Mouse (Mus musculus) forebrain, embryonic 10.5 days (tissue): ENCODE results near the gene Gm11037. TPM values are rescaled to one million over a fixed set of nuclear protein-coding genes. Genes with fewer than 3 reads are reported as not detected.

ENCODE experiments used
- DNase-seq: peaks from one replicate; pipeline ENCODE4 v3.0.0-alpha.2; 2017; ENCODE audit warnings: low spot score; ENCODE audit errors: extremely low spot score
- H3K27ac ChIP-seq: fragments of 300-500 bp; sonication (generic); 2 replicates; pipeline ENCODE4 v1.5.1; 2016; ENCODE audit warnings: mild to moderate bottlenecking
- H3K27me3 ChIP-seq: fragments of 300-500 bp; sonication (generic); 2 replicates; pipeline ENCODE4 v1.6.1; 2016; ENCODE audit warnings: mild to moderate bottlenecking; ENCODE audit not compliant: poor library complexity, severe bottlenecking
- H3K36me3 ChIP-seq: fragments of 300-500 bp; sonication (generic); replicated peaks from 2 replicates; pipeline ENCODE4 v1.6.1; 2016; ENCODE audit warnings: mild to moderate bottlenecking, moderate library complexity
- H3K4me1 ChIP-seq: fragments of 300-500 bp; sonication (generic); 2 replicates; pipeline ENCODE4 v1.6.1; 2016
- H3K4me3 ChIP-seq: fragments of 300-500 bp; sonication (generic); 2 replicates; pipeline ENCODE4 v1.5.1; 2016; ENCODE audit warnings: mild to moderate bottlenecking, moderate library complexity
- H3K9me3 ChIP-seq: fragments of 300-500 bp; sonication (generic); 2 replicates; pipeline ENCODE4 v1.6.1; 2016; ENCODE audit warnings: mild to moderate bottlenecking, moderate library complexity
- WGBS: fragments of 180-500 bp; shearing (Covaris S2); methylation state at CpG from one replicate; pipeline ENCODE4 v1.1.7; 2016; 5-methylcytosine and 5-hydroxymethylcytosine counted together
- polyA plus RNA-seq: library from polyadenylated mRNA; unstranded; fragments of >200 nt; fragmentation: Nextera tagmentation; extraction: Ambion mirVana; gene quantifications from 2 replicates; pipeline ENCODE4 v1.2.1, GENCODE M21; 2016

Gm11037 gene
- polyA plus RNA-seq, 1 experiment from 2014 or later: not detected

DNA sequence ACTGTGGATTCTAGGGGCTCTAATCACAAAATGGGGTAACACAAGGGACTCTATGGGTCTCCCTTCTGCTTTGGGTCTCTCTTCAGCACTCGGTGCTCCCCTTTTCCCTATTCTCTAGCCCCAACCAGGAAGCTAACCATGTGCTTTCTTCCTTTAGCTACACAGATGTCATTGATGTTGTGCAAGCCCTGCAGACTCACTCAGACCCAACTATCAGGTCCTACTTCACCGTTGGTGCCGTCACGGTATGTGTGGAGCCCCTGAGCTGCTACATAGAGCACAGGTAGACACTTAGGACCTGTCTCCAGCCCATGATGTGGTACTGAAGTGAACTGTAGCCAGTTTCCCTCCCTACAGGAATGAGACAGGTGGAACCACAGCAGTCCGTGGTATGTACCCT, 27.3 kb upstream of the Gm11037 start:
- Histone ChIP-seq H3K27ac (no peak overlapping the region), H3K27me3 (no peaks in the 10 kb centered on the region), H3K4me1 (no peaks in the 10 kb centered on the region), H3K4me3 (no peak overlapping the region), H3K9me3 (no peaks in the 10 kb centered on the region), H3K36me3 (no peaks in the 10 kb centered on the region)
- DNase-seq: no peak
- WGBS: 90% methylated on average over 5 of the region's 5 CpGs

DNA sequence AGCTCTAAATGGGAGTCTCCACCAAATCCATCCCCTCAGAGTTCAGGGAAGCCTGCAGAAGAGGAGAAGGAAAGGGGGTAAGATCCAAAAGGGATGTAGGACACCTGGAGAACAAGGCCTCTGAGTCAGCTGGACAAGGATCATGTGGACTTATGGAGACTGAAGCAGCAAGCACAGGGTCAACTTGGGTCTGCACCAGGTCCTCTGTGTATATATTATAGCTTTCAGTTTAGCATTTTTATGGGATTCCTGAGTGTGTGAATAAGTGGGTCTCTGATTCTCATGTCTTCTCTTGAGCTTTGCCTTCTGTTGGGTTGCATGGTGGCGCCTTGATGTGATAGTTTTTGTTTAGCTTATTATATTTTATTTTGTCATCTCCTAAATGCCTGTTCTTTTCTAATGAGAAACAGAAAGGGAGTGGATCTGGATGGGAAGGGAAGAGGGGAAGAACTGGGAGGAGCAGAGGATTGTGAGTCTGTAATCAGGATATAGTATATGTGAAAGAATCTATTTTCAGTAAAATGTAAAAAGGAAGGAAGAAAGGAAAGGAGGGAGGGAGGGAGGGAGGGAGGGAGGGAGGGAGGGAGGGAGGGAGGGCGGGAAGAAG, 14.2 kb upstream of the Gm11037 start:
- Histone ChIP-seq H3K27ac (no peak overlapping the region), H3K4me3 (no peak overlapping the region), H3K9me3 (no peaks in the 10 kb centered on the region), H3K27me3 (no peaks in the 10 kb centered on the region; the same call in 1 of the 2 replicates), H3K4me1 (no peaks in the 10 kb centered on the region), H3K36me3 (no peaks in the 10 kb centered on the region)
- DNase-seq: no peak
- WGBS: 91% methylated on average over 2 of the region's 2 CpGs

DNA sequence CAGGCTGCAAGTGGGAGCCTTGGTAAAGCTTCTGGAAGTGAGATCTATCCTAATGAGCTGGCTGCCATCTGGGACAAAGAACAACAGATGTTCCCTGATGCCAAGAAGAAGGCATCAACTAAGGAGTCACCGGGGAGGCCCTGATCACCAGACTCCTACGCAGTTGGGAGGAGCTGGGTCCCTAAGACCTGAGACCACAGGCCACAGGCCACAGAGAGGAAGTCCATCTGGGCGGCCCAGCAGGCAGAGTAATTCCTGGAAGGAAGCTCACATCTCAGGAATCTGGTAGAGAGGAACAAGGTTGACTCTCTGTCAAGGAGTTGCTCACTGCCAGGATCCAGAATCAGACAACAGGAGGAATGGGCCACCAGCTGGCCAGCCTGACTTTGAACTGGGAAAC, 9.1 kb upstream of the Gm11037 start:
- no peak for DNase-seq
- no peak overlapping the region for H3K4me3 ChIP-seq
- H3K9me3 ChIP-seq: no peaks in the 10 kb centered on the region
- H3K36me3 ChIP-seq: no peaks in the 10 kb centered on the region
- H3K27me3 ChIP-seq: peaks cover 28% of the 10 kb centered on the region
- WGBS: 79% methylated on average over 3 of the region's 3 CpGs
- H3K4me1 ChIP-seq: peaks cover 33% of the 10 kb centered on the region
- H3K27ac ChIP-seq: no peak overlapping the region

DNA sequence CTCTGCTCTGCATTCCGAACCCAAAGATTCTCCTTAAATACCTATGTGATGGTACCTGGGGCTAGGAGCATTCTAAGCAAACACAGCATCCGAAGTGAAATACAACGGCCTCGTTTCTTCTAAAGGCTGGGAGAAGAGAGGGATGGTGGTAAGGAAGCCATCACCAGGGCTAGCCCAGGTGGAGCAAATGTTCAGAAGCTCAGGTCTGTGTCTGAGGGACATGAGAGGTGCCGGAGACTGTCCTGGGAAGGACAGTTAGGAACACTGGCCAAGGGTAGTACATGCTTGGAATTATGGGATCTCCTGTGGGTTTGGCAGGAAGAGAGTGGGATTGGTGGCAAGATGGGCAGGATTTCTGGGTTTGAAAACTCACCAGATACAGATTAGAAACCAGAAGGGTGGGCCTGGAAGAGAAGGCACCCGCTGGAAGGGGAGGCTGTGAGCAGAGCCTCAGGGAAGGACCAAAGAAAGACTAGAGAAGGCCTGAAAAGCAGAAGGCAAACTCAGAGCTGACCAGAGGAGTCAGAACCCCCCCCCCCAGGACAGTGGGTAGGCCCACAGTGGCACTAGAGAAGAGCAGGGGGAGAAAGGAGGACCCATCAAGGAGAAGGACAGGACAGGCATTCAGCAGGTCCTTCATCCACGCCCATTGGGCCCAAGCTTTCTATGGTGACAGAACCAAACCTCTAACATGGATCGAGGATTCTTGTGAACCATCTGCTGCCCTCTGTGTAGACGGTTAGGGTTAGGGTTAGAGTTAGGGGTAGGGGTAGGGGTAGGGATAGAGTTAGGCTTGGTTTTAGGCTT, 7.9 kb upstream of the Gm11037 start:
- H3K4me3 ChIP-seq: no peak overlapping the region
- peaks cover 37% of the 10 kb centered on the region for H3K4me1 ChIP-seq
- H3K27ac ChIP-seq: peak overlapping the region; percentile 12; the same call in 1 of the 2 replicates
- no peaks in the 10 kb centered on the region for H3K9me3 ChIP-seq
- H3K27me3 ChIP-seq: peaks cover 28% of the 10 kb centered on the region
- H3K36me3 ChIP-seq: no peaks in the 10 kb centered on the region
- WGBS: 90% methylated on average over 9 of the region's 9 CpGs
- DNase-seq: no peak

DNA sequence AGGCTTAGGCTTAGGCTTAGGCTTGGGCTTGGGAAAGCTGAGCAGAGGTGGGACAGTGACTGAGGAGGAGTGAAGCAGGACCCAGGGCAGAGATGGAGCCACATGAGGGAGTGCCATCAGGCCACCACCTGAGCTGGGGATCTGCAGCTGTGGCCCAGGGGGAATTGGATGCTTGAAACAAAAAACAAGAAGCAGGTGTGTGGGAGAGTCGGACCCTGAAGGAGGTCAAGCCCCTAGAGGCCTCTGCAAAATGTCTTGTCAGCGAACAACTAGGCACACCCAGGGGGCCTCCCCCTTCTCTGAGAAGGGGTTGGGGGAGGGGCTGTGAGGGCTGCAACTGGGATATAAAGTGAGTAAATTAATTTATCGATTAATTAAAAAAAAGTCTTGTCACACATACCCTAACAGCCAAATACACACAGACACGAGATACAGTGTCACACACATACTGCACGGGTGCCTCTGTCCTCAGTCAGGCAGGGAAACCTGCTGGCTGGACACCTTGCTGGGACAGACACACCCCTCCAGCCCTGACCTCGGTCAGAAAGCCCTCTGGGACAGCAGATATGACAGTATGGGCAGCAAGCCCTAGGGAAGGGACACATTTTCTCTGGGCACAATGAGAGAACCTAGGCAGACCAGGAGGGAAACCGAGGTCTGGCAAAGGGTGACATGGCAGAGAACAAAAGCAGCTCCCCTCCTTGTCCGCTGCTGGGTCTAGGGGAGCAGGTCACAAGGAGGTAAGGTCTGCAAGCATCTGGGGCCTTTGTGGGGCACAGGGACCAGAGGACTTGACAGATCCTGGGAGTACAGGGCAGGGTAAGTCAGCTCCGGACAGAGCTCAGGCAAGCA, 7.1 kb upstream of the Gm11037 start:
- WGBS: 39% methylated on average over 9 of the region's 9 CpGs
- no peaks in the 10 kb centered on the region for H3K36me3 ChIP-seq
- H3K27ac ChIP-seq: peak overlapping the region; percentile 91
- H3K4me3 ChIP-seq: peak overlapping the region; percentile 65
- peaks cover 28% of the 10 kb centered on the region for H3K27me3 ChIP-seq
- H3K9me3 ChIP-seq: no peaks in the 10 kb centered on the region
- DNase-seq: no peak
- H3K4me1 ChIP-seq: peaks cover 37% of the 10 kb centered on the region

DNA sequence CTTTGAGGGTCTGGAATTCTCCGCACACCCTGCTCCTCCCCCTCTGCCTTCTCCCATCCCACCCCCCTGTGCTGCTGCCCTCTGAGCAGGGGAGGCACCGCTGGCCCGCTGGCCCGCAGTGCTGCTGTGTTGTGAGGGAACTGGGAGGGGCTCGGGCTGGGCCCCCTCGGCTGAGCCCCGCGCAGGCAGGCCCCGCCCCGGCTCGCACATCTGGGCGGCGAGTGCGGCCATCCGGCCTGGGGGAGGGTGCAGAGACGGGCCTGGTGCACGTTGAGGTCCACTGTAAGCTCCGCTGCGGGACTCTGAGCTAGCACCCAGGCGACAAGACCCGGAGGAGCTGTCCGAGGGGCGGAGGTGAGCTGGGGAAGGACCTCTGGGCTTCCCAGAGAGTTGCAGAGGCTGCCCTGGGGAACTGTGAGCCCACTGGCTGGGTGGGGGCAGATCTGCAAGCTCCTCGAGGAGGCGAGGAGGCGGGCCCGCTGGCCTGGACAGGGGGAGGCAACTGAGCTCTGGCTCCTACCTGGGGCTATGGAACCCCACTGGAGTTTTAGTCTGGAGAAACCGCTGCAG, 6.1 kb upstream of the Gm11037 start, which contains the start of gene Hspa12b:
Gene Hspa12b, plus strand, starts transcription at position 120 of the 570 bp plus-strand sequence.
- H3K36me3 ChIP-seq: 0 out of 2 replicates have a peak, but pooled peaks cover 3% of the 10 kb centered on the region
- no peaks in the 10 kb centered on the region for H3K9me3 ChIP-seq
- H3K27ac ChIP-seq: peak within 1 kb of the TSS; percentile 91
- WGBS: under 1% methylated on average over 28 of the region's 28 CpGs
- peaks cover 37% of the 10 kb centered on the region for H3K4me1 ChIP-seq
- peak; percentile 71 for DNase-seq
- peaks cover 28% of the 10 kb centered on the region for H3K27me3 ChIP-seq
- peak within 1 kb of the TSS; percentile 65 for H3K4me3 ChIP-seq

DNA sequence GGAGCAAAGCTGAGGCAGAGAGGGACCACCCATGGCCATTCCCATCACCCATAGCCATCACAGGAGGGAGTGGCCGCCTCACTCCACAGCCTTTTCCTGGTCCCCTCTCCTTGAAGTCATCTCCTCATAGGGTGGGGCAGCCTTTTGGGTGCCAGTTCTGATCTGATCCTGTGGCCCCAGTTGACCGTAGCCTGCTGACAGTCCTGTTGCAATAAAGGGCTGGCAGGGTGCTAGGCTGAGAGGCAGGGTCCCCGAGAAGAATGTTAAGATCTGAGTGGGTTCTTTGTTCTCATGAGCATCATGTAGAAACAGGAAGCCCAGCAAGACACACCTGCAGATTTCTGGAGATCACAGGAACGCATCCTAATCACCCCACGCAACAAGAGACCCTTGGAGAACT, 5.1 kb upstream of the Gm11037 start:
- WGBS: 87% methylated on average over 5 of the region's 5 CpGs
- peaks cover 28% of the 10 kb centered on the region for H3K27me3 ChIP-seq
- no peak for DNase-seq
- peak overlapping the region; percentile 91 for H3K27ac ChIP-seq
- peak overlapping the region; percentile 65 for H3K4me3 ChIP-seq
- H3K9me3 ChIP-seq: no peaks in the 10 kb centered on the region
- H3K36me3 ChIP-seq: 0 out of 2 replicates have a peak, but pooled peaks cover 3% of the 10 kb centered on the region
- H3K4me1 ChIP-seq: peaks cover 37% of the 10 kb centered on the region

DNA sequence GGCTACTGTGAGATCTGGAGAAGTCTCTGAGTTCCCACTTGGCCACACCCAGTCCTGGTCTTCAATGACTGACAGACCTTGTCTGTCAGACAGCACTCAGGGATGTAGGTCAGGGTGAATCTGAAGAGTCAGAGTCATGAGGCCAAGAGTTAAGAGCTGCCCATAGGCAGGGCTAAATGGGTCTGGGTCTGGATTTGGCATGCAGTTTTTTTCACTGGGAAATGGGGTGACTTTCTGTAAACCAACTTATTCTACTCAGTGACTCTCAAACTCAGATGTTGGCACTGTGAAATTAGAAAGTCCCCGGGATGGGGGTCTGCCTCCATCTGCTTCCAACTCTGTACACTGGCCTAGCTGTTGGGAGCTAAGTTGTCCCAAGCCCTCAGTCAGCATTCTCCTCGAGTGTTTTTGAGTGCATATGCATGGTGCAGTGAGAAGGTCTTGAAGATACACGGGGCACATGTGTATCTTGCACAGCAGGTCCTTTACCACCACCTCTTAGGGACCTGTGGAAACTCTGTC, 4.6 kb upstream of the Gm11037 start:
- peak overlapping the region; percentile 65; the same call in 1 of the 2 replicates for H3K4me3 ChIP-seq
- H3K27me3 ChIP-seq: peaks cover 28% of the 10 kb centered on the region
- DNase-seq: no peak
- peak overlapping the region; percentile 91; the same call in 1 of the 2 replicates for H3K27ac ChIP-seq
- WGBS: 80% methylated on average over 3 of the region's 3 CpGs
- peaks cover 37% of the 10 kb centered on the region for H3K4me1 ChIP-seq
- no peaks in the 10 kb centered on the region for H3K9me3 ChIP-seq
- 0 out of 2 replicates have a peak, but pooled peaks cover 3% of the 10 kb centered on the region for H3K36me3 ChIP-seq

DNA sequence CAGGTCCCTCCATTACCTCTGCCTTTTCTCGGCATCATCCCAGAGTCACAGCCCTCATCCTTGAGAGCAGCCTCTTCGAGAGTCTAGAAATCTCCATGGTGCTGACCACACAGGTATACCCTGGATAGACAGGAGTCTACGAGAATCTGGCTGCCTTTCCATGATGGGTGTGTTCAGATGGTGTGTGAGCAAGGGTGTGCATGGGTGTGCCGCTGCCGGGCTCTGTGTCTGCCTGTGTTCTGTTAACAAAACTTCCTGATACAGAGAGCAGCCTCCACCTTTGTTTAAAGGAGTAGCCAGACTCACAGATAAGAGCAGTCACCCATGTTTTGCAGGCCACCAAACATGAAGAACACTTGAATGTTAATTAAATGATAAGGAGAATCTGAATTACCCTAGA, 3.5 kb upstream of the Gm11037 start:
- Histone ChIP-seq H3K36me3 (0 out of 2 replicates have a peak, but pooled peaks cover 3% of the 10 kb centered on the region), H3K4me1 (peaks cover 46% of the 10 kb centered on the region), H3K27ac (no peak overlapping the region), H3K27me3 (peaks cover 28% of the 10 kb centered on the region), H3K9me3 (no peaks in the 10 kb centered on the region), H3K4me3 (no peak overlapping the region)
- WGBS: 80% methylated on average over 5 of the region's 5 CpGs
- no peak for DNase-seq

DNA sequence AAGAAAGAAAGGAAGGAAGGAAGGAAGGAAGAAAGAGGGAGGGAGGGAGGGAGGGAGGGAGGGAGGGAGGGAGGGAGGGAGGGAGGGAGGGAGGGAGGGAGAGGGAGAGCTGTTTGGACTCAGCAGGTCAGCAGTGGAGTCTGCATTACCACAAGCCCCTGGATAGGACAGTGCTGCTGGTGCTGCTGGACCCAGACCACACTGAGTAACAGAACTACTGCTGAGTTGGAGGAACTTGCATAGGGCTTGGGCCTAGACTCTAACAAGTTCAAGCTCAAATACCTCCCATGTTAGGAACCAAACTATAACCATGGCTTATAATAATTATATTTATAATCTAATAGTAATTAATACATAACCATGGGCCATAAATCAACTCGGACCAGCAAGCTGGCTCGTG, 2.4 kb upstream of the Gm11037 start:
- Histone ChIP-seq H3K36me3 (0 out of 2 replicates have a peak, but pooled peaks cover 3% of the 10 kb centered on the region), H3K9me3 (no peaks in the 10 kb centered on the region), H3K4me3 (no peak overlapping the region), H3K27me3 (peaks cover 18% of the 10 kb centered on the region), H3K4me1 (peaks cover 51% of the 10 kb centered on the region), H3K27ac (no peak overlapping the region)
- 86% methylated on average over 2 of the region's 2 CpGs for WGBS
- no peak for DNase-seq

DNA sequence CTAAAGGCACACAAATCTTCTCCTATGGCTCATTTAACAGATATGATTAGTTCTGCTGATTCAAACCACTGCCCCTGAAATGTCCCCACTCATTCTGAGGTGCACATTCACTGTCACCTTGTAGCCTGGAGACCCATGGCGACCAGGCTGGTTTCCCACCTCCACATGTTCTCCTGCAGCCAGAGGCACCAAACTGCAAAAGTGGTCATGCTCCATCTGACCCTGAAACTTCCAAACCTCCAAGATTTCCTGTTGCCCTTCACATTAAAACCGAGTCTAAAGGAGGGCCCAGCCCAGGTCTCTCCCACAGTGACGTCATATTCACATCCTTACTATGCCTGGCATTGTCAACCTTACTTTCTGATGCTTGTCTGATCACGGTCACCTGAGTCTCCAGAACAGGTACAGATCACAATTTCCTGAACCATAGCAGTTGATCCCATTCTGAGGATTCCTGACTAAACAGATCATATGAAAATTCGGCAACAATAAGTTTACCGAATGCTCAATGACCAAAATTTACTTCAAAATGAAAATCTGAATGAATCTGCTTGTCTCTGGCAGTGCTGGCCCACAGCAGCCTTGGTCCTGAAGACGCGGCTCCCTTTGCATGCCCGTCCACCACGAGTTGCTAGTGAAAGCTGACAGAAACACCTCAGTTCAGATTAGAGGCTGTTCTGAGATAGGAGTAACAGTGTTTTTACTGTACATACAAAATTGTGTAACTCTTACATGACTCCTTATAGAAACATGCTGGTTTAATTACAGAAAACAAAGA, 997 bp upstream of the Gm11037 start:
- H3K27ac ChIP-seq: no peak overlapping the region
- H3K4me1 ChIP-seq: peaks cover 44% of the 10 kb centered on the region
- H3K9me3 ChIP-seq: no peaks in the 10 kb centered on the region
- no peak for DNase-seq
- H3K4me3 ChIP-seq: no peak overlapping the region
- 88% methylated on average over 10 of the region's 10 CpGs for WGBS
- 0 out of 2 replicates have a peak, but pooled peaks cover 3% of the 10 kb centered on the region for H3K36me3 ChIP-seq
- H3K27me3 ChIP-seq: 0 out of 2 replicates have a peak, but pooled peaks cover 7% of the 10 kb centered on the region
